Mouse (Mus musculus) heart, embryonic 15.5 days (tissue): ENCODE measurements around the gene Nmt1. TPM values are rescaled to one million over a fixed set of nuclear protein-coding genes. Genes with fewer than 3 reads are reported as not detected.
A peak's percentile ranks its signal among the peaks of the same experiment; 100 is the strongest.

ENCODE experiments used
- ATAC-seq: fragments of 200-750 bp; cut with Nextera tagmentation; replicated peaks from 2 replicates; pipeline ENCODE4 v1.8.0; 2017; ENCODE audit warnings: low read depth, moderate TSS enrichment; ENCODE audit not compliant: insufficient number of reproducible peaks, insufficient read depth, low FRiP score
- H3K27ac ChIP-seq: fragments of 300-500 bp; sonication (generic); 2 replicates; pipeline ENCODE4 v1.5.1; 2015; ENCODE audit warnings: mild to moderate bottlenecking, inconsistent platforms
- H3K27me3 ChIP-seq: fragments of 300-500 bp; sonication (generic); 2 replicates; pipeline ENCODE4 v1.6.1; 2015; ENCODE audit warnings: inconsistent platforms
- H3K36me3 ChIP-seq: fragments of 300-500 bp; sonication (generic); 2 replicates; pipeline ENCODE4 v1.6.1; 2015; ENCODE audit warnings: mild to moderate bottlenecking, inconsistent platforms
- H3K4me1 ChIP-seq: fragments of 300-500 bp; sonication (generic); replicated peaks from 2 replicates; pipeline ENCODE4 v1.6.1; 2015; ENCODE audit warnings: inconsistent platforms
- H3K4me2 ChIP-seq: fragments of 300-500 bp; sonication (generic); 2 replicates; pipeline ENCODE4 v1.6.1; 2015; ENCODE audit warnings: inconsistent platforms, mild to moderate bottlenecking, moderate library complexity
- H3K4me3 ChIP-seq: fragments of 300-500 bp; sonication (generic); 2 replicates; pipeline ENCODE4 v1.5.1; 2015; ENCODE audit warnings: mild to moderate bottlenecking, inconsistent platforms
- H3K9ac ChIP-seq: fragments of 300-500 bp; sonication (generic); 2 replicates; pipeline ENCODE4 v1.6.1; 2015; ENCODE audit warnings: mild to moderate bottlenecking, inconsistent platforms
- H3K9me3 ChIP-seq: fragments of 300-500 bp; sonication (generic); replicated peaks from 2 replicates; pipeline ENCODE4 v1.6.1; 2016; ENCODE audit warnings: inconsistent platforms
- WGBS: fragments of 180-500 bp; shearing (Covaris S2); methylation state at CpG from one replicate; pipeline ENCODE4 v1.1.7; 2015; ENCODE audit warnings: mixed read lengths; 5-methylcytosine and 5-hydroxymethylcytosine counted together
- polyA plus RNA-seq: library from polyadenylated mRNA; unstranded; fragments of >200 nt; fragmentation: Nextera tagmentation; extraction: Ambion mirVana; gene quantifications from 2 replicates; pipeline ENCODE4 v1.2.1, GENCODE M21; 2015

The Nmt1 gene
- polyA plus RNA-seq, 1 experiment from 2014 or later, result 47.8 TPM

- H3K27ac ChIP-seq, result no peak overlapping the region
- 86% methylated on average over 7 of the region's 7 CpGs for WGBS
- no peak for ATAC-seq
Measured at GRCm38 (mm10) chr11:103006286-103007000, 21.5 kb upstream of the Nmt1 start.

GRCm38 (mm10) chr11:103007001-103007340 lies 21.0 kb upstream of the Nmt1 start:
- WGBS, result 69% methylated on average over 6 of the region's 6 CpGs
- Histone ChIP-seq H3K4me1 (peaks cover 36% of the 10 kb centered on the region), H3K4me2 (no peak overlapping the region), H3K27ac (no peak overlapping the region), H3K4me3 (no peak overlapping the region), H3K27me3 (no peaks in the 10 kb centered on the region), H3K9ac (no peak overlapping the region), H3K36me3 (no peaks in the 10 kb centered on the region), H3K9me3 (no peaks in the 10 kb centered on the region)
- no peak for ATAC-seq

More at GRCm38 (mm10) chr11:103006286-103007000, 21.5 kb upstream of the Nmt1 start:
- Histone ChIP-seq H3K9me3 (no peaks in the 10 kb centered on the region), H3K4me1 (peaks cover 36% of the 10 kb centered on the region), H3K4me2 (no peak overlapping the region), H3K4me3 (no peak overlapping the region), H3K9ac (no peak overlapping the region), H3K36me3 (no peaks in the 10 kb centered on the region), H3K27me3 (no peaks in the 10 kb centered on the region)

- Histone ChIP-seq H3K27me3 (no peaks in the 10 kb centered on the region), H3K9me3 (no peaks in the 10 kb centered on the region), H3K4me3 (no peak overlapping the region), H3K36me3 (no peaks in the 10 kb centered on the region), H3K4me1 (peaks cover 30% of the 10 kb centered on the region), H3K4me2 (no peak overlapping the region), H3K9ac (no peak overlapping the region), H3K27ac (no peak overlapping the region)
- WGBS, result 78% methylated on average over 7 of the region's 7 CpGs
- ATAC-seq, result no peak
Measured at GRCm38 (mm10) chr11:103008558-103008957, 19.4 kb upstream of the Nmt1 start.

- no peak overlapping the region for H3K4me3 ChIP-seq
- ATAC-seq, result no peak
- H3K4me1 ChIP-seq, result peaks cover 30% of the 10 kb centered on the region
- 91% methylated on average over 8 of the region's 8 CpGs for WGBS
- H3K27me3 ChIP-seq, result no peaks in the 10 kb centered on the region
- no peaks in the 10 kb centered on the region for H3K9me3 ChIP-seq
- no peak overlapping the region for H3K4me2 ChIP-seq
- H3K9ac ChIP-seq, result no peak overlapping the region
- H3K36me3 ChIP-seq, result no peaks in the 10 kb centered on the region
- H3K27ac ChIP-seq, result no peak overlapping the region
Measured at GRCm38 (mm10) chr11:103009208-103009607, 18.8 kb upstream of the Nmt1 start.

- peaks cover 30% of the 10 kb centered on the region for H3K4me1 ChIP-seq
- H3K27me3 ChIP-seq, result no peaks in the 10 kb centered on the region
- 76% methylated on average over 13 of the region's 13 CpGs for WGBS
- no peak overlapping the region for H3K27ac ChIP-seq
- H3K4me3 ChIP-seq, result no peak overlapping the region
- H3K36me3 ChIP-seq, result no peaks in the 10 kb centered on the region
- ATAC-seq, result no peak
- no peak overlapping the region for H3K4me2 ChIP-seq
- H3K9ac ChIP-seq, result no peak overlapping the region
- H3K9me3 ChIP-seq, result no peaks in the 10 kb centered on the region
Measured at GRCm38 (mm10) chr11:103010454-103011205, 17.4 kb upstream of the Nmt1 start.

- Histone ChIP-seq H3K27me3 (no peaks in the 10 kb centered on the region), H3K27ac (no peak overlapping the region), H3K9me3 (no peaks in the 10 kb centered on the region), H3K36me3 (no peaks in the 10 kb centered on the region), H3K4me3 (no peak overlapping the region), H3K4me1 (peaks cover 35% of the 10 kb centered on the region), H3K9ac (no peak overlapping the region), H3K4me2 (no peak overlapping the region)
- WGBS, result 83% methylated on average over 2 of the region's 2 CpGs
- no peak for ATAC-seq
Measured at GRCm38 (mm10) chr11:103011206-103011497, 16.8 kb upstream of the Nmt1 start.

GRCm38 (mm10) chr11:103015881-103016825 lies 11.8 kb upstream of the Nmt1 start:
- peaks cover 5% of the 10 kb centered on the region; the same call in 1 of the 2 replicates for H3K36me3 ChIP-seq
- WGBS, result 45% methylated on average over 27 of the region's 27 CpGs
- H3K4me2 ChIP-seq, result peak overlapping the region; percentile 59
- peaks cover 16% of the 10 kb centered on the region for H3K4me1 ChIP-seq
- H3K27me3 ChIP-seq, result no peaks in the 10 kb centered on the region
- no peaks in the 10 kb centered on the region for H3K9me3 ChIP-seq
- H3K27ac ChIP-seq, result peak overlapping the region; percentile 88
- no peak for ATAC-seq
- peak overlapping the region; percentile 84 for H3K4me3 ChIP-seq
- H3K9ac ChIP-seq, result peak overlapping the region; percentile 78

- Histone ChIP-seq H3K9me3 (no peaks in the 10 kb centered on the region), H3K4me1 (peaks cover 17% of the 10 kb centered on the region), H3K27me3 (no peaks in the 10 kb centered on the region), H3K9ac (peak overlapping the region; percentile 78), H3K36me3 (peaks cover 8% of the 10 kb centered on the region; the same call in 1 of the 2 replicates), H3K27ac (peak overlapping the region; percentile 88), H3K4me2 (peak overlapping the region; percentile 59), H3K4me3 (peak overlapping the region; percentile 84)
- under 1% methylated on average over 41 of the region's 41 CpGs for WGBS
- peak; percentile 97 for ATAC-seq
Measured at GRCm38 (mm10) chr11:103016930-103017329, 11.1 kb upstream of the Nmt1 start.

GRCm38 (mm10) chr11:103017661-103018060 lies 10.3 kb upstream of the Nmt1 start:
- Histone ChIP-seq H3K4me2 (no peak overlapping the region), H3K4me3 (no peak overlapping the region), H3K9ac (no peak overlapping the region), H3K9me3 (no peaks in the 10 kb centered on the region), H3K4me1 (peaks cover 17% of the 10 kb centered on the region), H3K27ac (no peak overlapping the region), H3K36me3 (peaks cover 8% of the 10 kb centered on the region; the same call in 1 of the 2 replicates), H3K27me3 (no peaks in the 10 kb centered on the region)
- ATAC-seq, result no peak
- 71% methylated on average over 9 of the region's 9 CpGs for WGBS

GRCm38 (mm10) chr11:103018860-103019259 lies 9.1 kb upstream of the Nmt1 start:
- no peak overlapping the region for H3K4me3 ChIP-seq
- WGBS, result 66% methylated on average over 6 of the region's 6 CpGs
- H3K27ac ChIP-seq, result no peak overlapping the region
- H3K36me3 ChIP-seq, result peaks cover 8% of the 10 kb centered on the region; the same call in 1 of the 2 replicates
- no peak overlapping the region for H3K9ac ChIP-seq
- H3K9me3 ChIP-seq, result no peaks in the 10 kb centered on the region
- ATAC-seq, result no peak
- no peak overlapping the region for H3K4me2 ChIP-seq
- H3K27me3 ChIP-seq, result no peaks in the 10 kb centered on the region
- H3K4me1 ChIP-seq, result peaks cover 17% of the 10 kb centered on the region

- Histone ChIP-seq H3K27me3 (no peaks in the 10 kb centered on the region), H3K36me3 (peaks cover 8% of the 10 kb centered on the region; the same call in 1 of the 2 replicates)
Measured at GRCm38 (mm10) chr11:103019325-103019724, 8.7 kb upstream of the Nmt1 start.

More at GRCm38 (mm10) chr11:103019325-103019724, 8.7 kb upstream of the Nmt1 start:
- peaks cover 17% of the 10 kb centered on the region for H3K4me1 ChIP-seq
- no peak overlapping the region for H3K9ac ChIP-seq
- 87% methylated on average over 7 of the region's 7 CpGs for WGBS
- no peak overlapping the region for H3K4me3 ChIP-seq
- no peak overlapping the region for H3K27ac ChIP-seq
- H3K9me3 ChIP-seq, result no peaks in the 10 kb centered on the region
- no peak overlapping the region for H3K4me2 ChIP-seq
- no peak for ATAC-seq
